Mouse (Mus musculus) heart, embryonic 11.5 days (tissue): ENCODE data around the gene Sprn. TPM values are rescaled to one million over a fixed set of nuclear protein-coding genes. Genes with fewer than 3 reads are reported as not detected.
A peak's percentile ranks its signal among the peaks of the same experiment; 100 is the strongest.
"Not testable (repeated sequence)": the region's sequence is repeated elsewhere in the genome, so short reads cannot be mapped to it uniquely, and the experiment has no call there.

Experiments used
- ATAC-seq: fragments of 200-750 bp; cut with Nextera tagmentation; replicated peaks from 2 replicates; pipeline ENCODE4 v1.8.0; 2017; ENCODE audit warnings: moderate library complexity; ENCODE audit not compliant: insufficient number of reproducible peaks, low FRiP score, low TSS enrichment
- H3K27ac ChIP-seq: fragments of 300-500 bp; sonication (generic); 2 replicates; pipeline ENCODE4 v1.5.1; 2014; ENCODE audit warnings: mild to moderate bottlenecking, low read depth, low read length
- H3K27me3 ChIP-seq: fragments of 300-500 bp; sonication (generic); 2 replicates; pipeline ENCODE4 v1.6.1; 2014; ENCODE audit warnings: mild to moderate bottlenecking, low read length, mixed read lengths; ENCODE audit not compliant: control insufficient read depth, insufficient read depth
- H3K36me3 ChIP-seq: fragments of 300-500 bp; sonication (generic); 2 replicates; pipeline ENCODE4 v1.6.1; 2014; ENCODE audit warnings: mild to moderate bottlenecking, low read length, moderate library complexity, mixed read lengths; ENCODE audit not compliant: control insufficient read depth, insufficient read depth
- H3K4me1 ChIP-seq: fragments of 300-500 bp; sonication (generic); 2 replicates; pipeline ENCODE4 v1.6.1; 2014; ENCODE audit warnings: low read length; ENCODE audit not compliant: control insufficient read depth, insufficient read depth
- H3K4me2 ChIP-seq: fragments of 300-500 bp; sonication (generic); 2 replicates; pipeline ENCODE4 v1.6.1; 2014; ENCODE audit warnings: mild to moderate bottlenecking, moderate library complexity
- H3K4me3 ChIP-seq: fragments of 300-500 bp; sonication (generic); 2 replicates; pipeline ENCODE4 v1.5.1; 2014; ENCODE audit warnings: low read depth, low read length
- H3K9ac ChIP-seq: fragments of 300-500 bp; sonication (generic); 2 replicates; pipeline ENCODE4 v1.6.1; 2014; ENCODE audit warnings: mild to moderate bottlenecking, low read depth, low read length, moderate library complexity
- H3K9me3 ChIP-seq: fragments of 300-500 bp; sonication (generic); replicated peaks from 2 replicates; pipeline ENCODE4 v1.6.1; 2016; ENCODE audit warnings: low read length; ENCODE audit not compliant: control insufficient read depth
- WGBS: fragments of 180-500 bp; shearing (Covaris S2); extraction: QIAGEN DNeasy Blood & Tissue Kit; methylation state at CpG from one replicate; pipeline ENCODE4 v1.1.7; 2014; ENCODE audit not compliant: insufficient replicate concordance; 5-methylcytosine and 5-hydroxymethylcytosine counted together
- polyA plus RNA-seq: library from polyadenylated mRNA; unstranded; fragments of >200 nt; fragmentation: Nextera tagmentation; extraction: Ambion mirVana; gene quantifications from 2 replicates; pipeline ENCODE4 v1.2.1, GENCODE M21; 2014

Gene Sprn
- polyA plus RNA-seq, 1 experiment from 2014 or later = 0.04 TPM

DNA sequence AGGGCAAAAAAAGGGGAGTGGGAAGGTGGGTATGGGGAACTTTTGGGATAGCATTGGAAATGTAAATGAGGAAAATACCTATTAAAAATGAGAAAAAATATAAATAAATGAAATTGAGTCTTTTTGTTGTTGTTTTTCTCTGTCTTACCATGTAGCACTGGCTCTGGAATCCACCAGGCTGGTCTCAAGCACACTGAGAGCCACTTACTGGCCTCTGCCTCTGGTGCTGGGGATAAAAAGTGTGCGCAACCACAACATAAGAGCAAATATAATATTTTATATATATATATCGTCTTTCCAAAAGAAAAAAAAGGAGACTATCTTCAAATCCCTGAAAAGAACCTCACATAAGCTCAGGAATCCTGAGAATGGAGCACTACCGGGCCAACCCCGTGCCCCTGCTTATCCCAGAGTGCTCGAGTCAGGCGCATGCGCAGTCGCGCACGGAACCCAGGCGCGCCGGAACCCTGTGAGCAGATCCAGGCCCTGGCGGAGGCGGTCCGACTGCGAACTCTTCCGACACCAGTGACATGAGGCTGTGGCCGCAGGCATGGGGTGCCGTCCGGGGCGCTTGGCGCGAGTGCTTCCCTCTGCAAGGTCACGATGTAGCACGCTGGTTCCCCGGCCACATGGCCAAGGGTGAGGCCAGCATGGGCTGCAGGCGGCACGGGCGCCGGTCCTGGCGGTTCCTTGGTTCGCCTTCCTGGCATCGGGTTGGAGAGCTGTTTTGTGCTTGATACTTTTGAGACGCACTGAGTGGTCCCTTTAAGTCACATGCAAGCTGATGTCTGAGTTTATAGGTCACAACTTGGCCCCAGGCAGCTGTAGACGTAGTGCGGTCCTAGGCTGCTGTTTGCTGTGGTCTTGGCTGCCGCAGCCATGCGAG, 17.3 kb downstream of the Sprn start, which contains the start of gene Mtg1:
Mtg1 (plus strand) TSS at position 430 of the 886 bp plus-strand sequence.
- Histone ChIP-seq H3K9ac (peak within 1 kb of the TSS; percentile 91), H3K36me3 (no peaks in the 10 kb centered on the region), H3K4me3 (peak within 1 kb of the TSS; percentile 69), H3K9me3 (no peaks in the 10 kb centered on the region), H3K4me2 (peak within 1 kb of the TSS; percentile 93), H3K27me3 (no peaks in the 10 kb centered on the region), H3K27ac (peak within 1 kb of the TSS; percentile 69; the same call in 1 of the 2 replicates), H3K4me1 (peaks cover 5% of the 10 kb centered on the region)
- ATAC-seq = peak; percentile 96
- WGBS = 2% methylated on average over 39 of the region's 39 CpGs

DNA sequence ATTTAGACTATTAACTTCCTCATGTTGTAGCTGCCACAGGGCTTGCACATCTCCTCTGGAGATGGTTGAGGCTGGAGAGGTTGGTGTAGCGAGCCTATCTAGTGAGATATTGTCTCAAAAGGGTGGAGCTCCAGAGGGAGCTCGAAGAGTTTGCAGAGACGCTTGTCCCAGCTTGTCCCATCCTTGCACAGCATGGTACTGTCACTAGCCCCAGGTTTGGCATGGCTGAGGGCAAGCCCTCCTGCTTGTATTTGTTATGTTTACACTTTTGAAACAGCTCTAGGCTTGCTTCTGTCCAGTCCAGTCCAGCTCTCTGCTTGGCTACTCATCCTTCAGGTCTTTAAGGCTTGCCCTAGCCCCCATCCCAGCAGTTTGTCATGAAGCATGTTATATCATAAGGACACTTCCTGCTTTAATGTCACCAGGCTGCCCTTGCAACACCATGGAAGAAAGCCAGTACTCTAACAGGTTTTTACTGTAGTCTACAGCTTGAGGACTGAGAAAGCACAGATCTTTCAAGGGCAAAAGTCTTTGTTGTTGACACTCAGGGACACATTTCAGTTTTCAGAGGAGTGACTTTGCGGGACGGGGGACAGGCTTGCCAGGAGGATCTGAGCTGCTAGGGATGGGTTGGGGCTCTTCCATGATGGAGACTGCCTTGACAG, 19.4 kb downstream of the Sprn start:
- ATAC-seq = no peak
- H3K27ac ChIP-seq = no peak overlapping the region
- no peak overlapping the region for H3K4me3 ChIP-seq
- H3K36me3 ChIP-seq = no peaks in the 10 kb centered on the region
- 82% methylated on average over 5 of the region's 5 CpGs for WGBS
- H3K9me3 ChIP-seq = no peaks in the 10 kb centered on the region
- peaks cover 5% of the 10 kb centered on the region for H3K4me1 ChIP-seq
- H3K9ac ChIP-seq = no peak overlapping the region
- H3K27me3 ChIP-seq = no peaks in the 10 kb centered on the region
- H3K4me2 ChIP-seq = no peak overlapping the region

DNA sequence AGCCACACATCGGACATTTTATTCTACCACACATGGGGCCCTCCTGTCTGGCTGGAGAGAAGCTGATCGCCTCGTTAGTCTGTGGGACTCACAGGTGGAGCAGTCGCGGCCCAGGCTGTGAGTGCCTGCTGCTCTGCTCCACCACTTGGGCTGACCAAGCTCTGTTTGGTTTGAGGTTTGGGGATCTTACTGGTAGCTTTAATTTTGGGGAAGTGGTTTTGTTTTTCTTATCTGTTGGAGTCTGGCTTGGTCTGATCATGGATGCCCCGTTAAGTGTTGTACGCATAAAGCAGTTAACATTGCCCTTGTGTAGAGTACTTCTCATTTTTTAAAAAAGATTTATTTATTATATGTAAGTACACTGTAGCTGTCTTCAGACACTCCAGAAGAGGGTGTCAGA, 20.6 kb downstream of the Sprn start:
- H3K36me3 ChIP-seq, H3K9me3 ChIP-seq, H3K27ac ChIP-seq, H3K27me3 ChIP-seq, H3K4me3 ChIP-seq, H3K4me1 ChIP-seq, H3K9ac ChIP-seq, ATAC-seq, H3K4me2 ChIP-seq: not testable (repeated sequence)
- 95% methylated on average over 5 of the region's 7 CpGs for WGBS

GRCm38 (mm10) chr7:140132184-140132583, 22.5 kb downstream of the Sprn start:
- not testable (repeated sequence) for H3K9me3 ChIP-seq, H3K9ac ChIP-seq, H3K4me3 ChIP-seq, H3K36me3 ChIP-seq, H3K4me1 ChIP-seq, H3K27ac ChIP-seq, H3K4me2 ChIP-seq, H3K27me3 ChIP-seq, ATAC-seq
- 87% methylated on average over 7 of the region's 7 CpGs for WGBS

- peaks cover 2% of the 10 kb centered on the region; the same call in 1 of the 2 replicates for H3K36me3 ChIP-seq
- no peak overlapping the region for H3K27ac ChIP-seq
- no peaks in the 10 kb centered on the region for H3K9me3 ChIP-seq
- ATAC-seq = no peak
- no peak overlapping the region for H3K4me3 ChIP-seq
- H3K4me1 ChIP-seq = peaks cover 6% of the 10 kb centered on the region; the same call in 1 of the 2 replicates
- H3K4me2 ChIP-seq = no peak overlapping the region
- H3K9ac ChIP-seq = no peak overlapping the region
- 73% methylated on average over 2 of the region's 2 CpGs for WGBS
- H3K27me3 ChIP-seq = no peaks in the 10 kb centered on the region
Observed at GRCm38 (mm10) chr7:140127911-140128310, 26.8 kb downstream of the Sprn start.

DNA sequence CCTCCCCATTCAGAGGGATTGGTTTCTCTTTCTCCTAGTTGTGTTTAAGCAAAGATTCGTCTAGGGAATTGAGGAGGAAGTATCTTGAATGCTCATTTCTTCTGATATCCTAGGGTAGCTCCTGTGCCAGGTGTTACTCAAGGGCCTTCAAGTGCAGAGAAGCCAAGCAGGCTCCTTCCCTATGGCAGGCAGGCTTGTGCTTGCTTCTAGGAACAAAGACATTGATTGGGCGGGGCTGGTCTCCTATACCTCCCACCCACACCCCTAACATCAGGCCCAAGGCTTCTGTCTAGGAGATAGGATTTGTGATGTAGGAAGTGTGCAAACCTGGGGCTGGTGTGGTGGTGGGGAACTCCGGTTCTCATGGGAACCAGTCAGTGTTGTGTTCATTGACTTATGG, 27.7 kb downstream of the Sprn start:
- no peak overlapping the region for H3K4me2 ChIP-seq

GRCm38 (mm10) chr7:140126022-140126350, 28.7 kb downstream of the Sprn start:
- Histone ChIP-seq H3K9me3 (no peaks in the 10 kb centered on the region), H3K9ac (peak overlapping the region; percentile 82), H3K27ac (no peak overlapping the region), H3K4me3 (peak overlapping the region; percentile 61), H3K4me1 (peaks cover 6% of the 10 kb centered on the region; the same call in 1 of the 2 replicates), H3K36me3 (peaks cover 2% of the 10 kb centered on the region; the same call in 1 of the 2 replicates), H3K27me3 (no peaks in the 10 kb centered on the region), H3K4me2 (peak overlapping the region; percentile 77)
- WGBS = 4% methylated on average over 5 of the region's 5 CpGs
- 0 out of 2 replicates have a peak, but pooled peaks have one; percentile 1 for ATAC-seq

More for the DNA sequence above, 27.7 kb downstream of the Sprn start:
- WGBS = 87% methylated on average over 3 of the region's 3 CpGs
- Histone ChIP-seq H3K9ac (no peak overlapping the region), H3K36me3 (peaks cover 2% of the 10 kb centered on the region; the same call in 1 of the 2 replicates), H3K9me3 (no peaks in the 10 kb centered on the region), H3K4me3 (no peak overlapping the region), H3K27me3 (no peaks in the 10 kb centered on the region), H3K4me1 (peaks cover 6% of the 10 kb centered on the region; the same call in 1 of the 2 replicates), H3K27ac (no peak overlapping the region)
- ATAC-seq = no peak

GRCm38 (mm10) chr7:140125278-140126021, 29.2 kb downstream of the Sprn start:
- H3K27me3 ChIP-seq = no peaks in the 10 kb centered on the region
- peak overlapping the region; percentile 77 for H3K4me2 ChIP-seq
- H3K9me3 ChIP-seq = no peaks in the 10 kb centered on the region
- H3K27ac ChIP-seq = no peak overlapping the region
- ATAC-seq = peak; percentile 98
- 1% methylated on average over 40 of the region's 40 CpGs for WGBS
- peak overlapping the region; percentile 82 for H3K9ac ChIP-seq
- peaks cover 2% of the 10 kb centered on the region; the same call in 1 of the 2 replicates for H3K36me3 ChIP-seq
- H3K4me3 ChIP-seq = peak overlapping the region; percentile 61
- peaks cover 6% of the 10 kb centered on the region; the same call in 1 of the 2 replicates for H3K4me1 ChIP-seq
